Mouse (Mus musculus): Measurements from ENCODE around the gene Coq9. TPM values are rescaled to one million over a fixed set of nuclear protein-coding genes. Genes with fewer than 3 reads are reported as not detected.
"Not testable (repeated sequence)": the region's sequence is repeated elsewhere in the genome, so short reads cannot be mapped to it uniquely, and the experiment has no call there.

The Coq9 gene
- polyA plus RNA-seq, 1 experiment from 2014 or later = 57.2 TPM

- H3K9ac ChIP-seq = no peak overlapping the region
- H3K4me1 ChIP-seq = peaks cover 18% of the 10 kb centered on the region
- H3K9me3 ChIP-seq (replicated peaks) = no peaks in the 10 kb centered on the region
- no peak overlapping the region for H3K4me3 ChIP-seq
- peaks cover 98% of the 10 kb centered on the region for H3K36me3 ChIP-seq
- H3K27ac ChIP-seq = no peak overlapping the region
- WGBS (ENCODE audit: insufficient replicate concordance) = 81% methylated on average over 6 of the region's 6 CpGs
- no peak overlapping the region for H3K4me2 ChIP-seq
- H3K27me3 ChIP-seq (replicated peaks) = no peaks in the 10 kb centered on the region
- ATAC-seq = no peak
These were observed 13.0 kb upstream of the Coq9 start for GRCm38 (mm10) chr8:94825170-94825569.

DNA sequence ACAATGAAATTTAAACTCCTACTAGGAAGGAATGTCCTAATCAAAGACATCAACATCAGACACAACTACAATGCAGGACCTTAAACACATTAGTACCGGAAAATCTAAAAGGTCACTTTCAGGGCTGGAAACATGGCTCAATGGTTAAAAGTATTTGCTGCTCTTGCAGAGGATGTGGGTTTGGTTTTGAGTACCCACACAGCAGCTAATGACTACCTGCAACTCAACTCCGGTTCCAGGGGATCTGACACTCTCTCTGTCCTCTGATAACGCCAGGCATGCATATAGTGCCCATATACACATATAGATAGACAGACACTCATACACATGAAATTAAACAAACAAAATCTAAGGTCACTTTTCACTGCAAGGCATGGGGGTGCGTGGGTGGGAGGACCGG is 11.9 kb upstream of the Coq9 start:
- no peak overlapping the region for H3K4me2 ChIP-seq
- no peaks in the 10 kb centered on the region for H3K27me3 ChIP-seq (replicated peaks)
- H3K4me3 ChIP-seq = no peak overlapping the region
- no peak for ATAC-seq
- no peaks in the 10 kb centered on the region for H3K9me3 ChIP-seq (replicated peaks)
- peaks cover 8% of the 10 kb centered on the region for H3K4me1 ChIP-seq
- H3K27ac ChIP-seq = no peak overlapping the region
- 87% methylated on average over 5 of the region's 5 CpGs for WGBS (ENCODE audit: insufficient replicate concordance)
- H3K9ac ChIP-seq = no peak overlapping the region
- H3K36me3 ChIP-seq = peaks cover 98% of the 10 kb centered on the region

GRCm38 (mm10) chr8:94828284-94828683 is 9.8 kb upstream of the Coq9 start:
- Histone ChIP-seq H3K4me1 (peaks cover under 1% of the 10 kb centered on the region; the same call in 1 of the 2 replicates), H3K4me2 (no peak overlapping the region), H3K27me3 (replicated peaks) (no peaks in the 10 kb centered on the region), H3K9ac (no peak overlapping the region), H3K27ac (no peak overlapping the region), H3K4me3 (no peak overlapping the region), H3K36me3 (peaks cover 96% of the 10 kb centered on the region), H3K9me3 (replicated peaks) (no peaks in the 10 kb centered on the region)
- no peak for ATAC-seq
- WGBS (ENCODE audit: insufficient replicate concordance) = 90% methylated on average over 6 of the region's 6 CpGs

GRCm38 (mm10) chr8:94833901-94834405 is 4.2 kb upstream of the Coq9 start:
- H3K9me3 ChIP-seq (replicated peaks); ATAC-seq; H3K9ac ChIP-seq; H3K27me3 ChIP-seq (replicated peaks); H3K4me3 ChIP-seq; H3K27ac ChIP-seq; H3K4me2 ChIP-seq: not testable (repeated sequence)
- 65% methylated on average over 7 of the region's 7 CpGs for WGBS (ENCODE audit: insufficient replicate concordance)
- Histone ChIP-seq H3K4me1 (peaks cover 36% of the 10 kb centered on the region), H3K36me3 (peaks cover 50% of the 10 kb centered on the region)

DNA sequence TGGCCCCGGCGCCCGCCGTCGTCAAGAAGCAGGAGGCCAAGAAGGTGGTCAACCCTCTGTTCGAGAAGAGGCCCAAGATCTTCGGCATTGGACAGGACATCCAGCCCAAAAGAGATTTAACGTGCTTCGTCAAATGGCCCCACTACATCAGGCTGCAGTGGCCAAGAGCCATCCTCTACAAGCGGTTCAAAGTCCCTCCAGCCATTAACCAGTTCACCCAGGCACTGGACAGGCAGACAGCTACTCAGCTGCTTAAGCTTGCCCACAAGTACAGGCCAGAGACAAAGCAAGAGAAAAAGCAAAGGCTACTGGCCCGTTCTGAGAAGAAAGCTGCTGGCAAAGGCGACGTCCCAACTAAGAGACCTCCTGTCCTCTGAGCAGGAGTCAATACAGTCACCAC is 2.4 kb upstream of the Coq9 start:
- peak overlapping the region; percentile 80 for H3K4me2 ChIP-seq
- not testable (repeated sequence) for H3K9me3 ChIP-seq (replicated peaks); H3K4me3 ChIP-seq; H3K27ac ChIP-seq; ATAC-seq; H3K27me3 ChIP-seq (replicated peaks)
- peaks cover 34% of the 10 kb centered on the region for H3K36me3 ChIP-seq
- peak overlapping the region; percentile 97; the same call in 1 of the 2 replicates for H3K9ac ChIP-seq
- WGBS (ENCODE audit: insufficient replicate concordance) = 87% methylated on average over 13 of the region's 13 CpGs
- peaks cover 49% of the 10 kb centered on the region for H3K4me1 ChIP-seq

- peak overlapping the region; percentile 88 for H3K4me3 ChIP-seq
- peak overlapping the region; percentile 80 for H3K4me2 ChIP-seq
- H3K4me1 ChIP-seq = peaks cover 49% of the 10 kb centered on the region
- peak overlapping the region; percentile 94 for H3K27ac ChIP-seq
- H3K36me3 ChIP-seq = peaks cover 25% of the 10 kb centered on the region
- peak overlapping the region; percentile 97 for H3K9ac ChIP-seq
- H3K27me3 ChIP-seq (replicated peaks) = no peaks in the 10 kb centered on the region
- ATAC-seq = 0 out of 2 replicates have a peak, but pooled peaks have one; percentile 19
- no peaks in the 10 kb centered on the region for H3K9me3 ChIP-seq (replicated peaks)
- 55% methylated on average over 11 of the region's 11 CpGs for WGBS (ENCODE audit: insufficient replicate concordance)
These were observed 1.5 kb upstream of the Coq9 start for GRCm38 (mm10) chr8:94836456-94837240.

- Histone ChIP-seq H3K4me3 (peak overlapping the region; percentile 88), H3K27me3 (replicated peaks) (no peaks in the 10 kb centered on the region), H3K9me3 (replicated peaks) (no peaks in the 10 kb centered on the region), H3K27ac (peak overlapping the region; percentile 94), H3K4me1 (peaks cover 53% of the 10 kb centered on the region), H3K36me3 (peaks cover 23% of the 10 kb centered on the region), H3K4me2 (peak overlapping the region; percentile 80), H3K9ac (peak overlapping the region; percentile 97)
- ATAC-seq = peak; percentile 66
- WGBS (ENCODE audit: insufficient replicate concordance) = under 1% methylated on average over 24 of the region's 24 CpGs
These were observed 479 bp downstream of the Coq9 start for GRCm38 (mm10) chr8:94838600-94838999.

GRCm38 (mm10) chr8:94841183-94841582 is 3.1 kb downstream of the Coq9 start:
- H3K4me1 ChIP-seq = peaks cover 30% of the 10 kb centered on the region
- ATAC-seq = no peak
- peaks cover 41% of the 10 kb centered on the region for H3K36me3 ChIP-seq
- H3K4me3 ChIP-seq = no peak overlapping the region
- no peaks in the 10 kb centered on the region for H3K9me3 ChIP-seq (replicated peaks)
- no peak overlapping the region for H3K4me2 ChIP-seq
- no peak overlapping the region for H3K27ac ChIP-seq
- 51% methylated on average over 2 of the region's 2 CpGs for WGBS (ENCODE audit: insufficient replicate concordance)
- H3K9ac ChIP-seq = no peak overlapping the region
- no peaks in the 10 kb centered on the region for H3K27me3 ChIP-seq (replicated peaks)

- no peak overlapping the region for H3K9ac ChIP-seq
- peaks cover 98% of the 10 kb centered on the region for H3K36me3 ChIP-seq
- WGBS (ENCODE audit: insufficient replicate concordance) = 87% methylated on average over 5 of the region's 5 CpGs
These were observed 11.9 kb downstream of the Coq9 start for GRCm38 (mm10) chr8:94850049-94850448.

GRCm38 (mm10) chr8:94854761-94855160 is 16.6 kb downstream of the Coq9 start:
- not testable (repeated sequence) for H3K9ac ChIP-seq; ATAC-seq; H3K9me3 ChIP-seq (replicated peaks); H3K27ac ChIP-seq; H3K4me3 ChIP-seq; H3K4me2 ChIP-seq; H3K27me3 ChIP-seq (replicated peaks)
- H3K36me3 ChIP-seq = peaks cover 70% of the 10 kb centered on the region
- WGBS (ENCODE audit: insufficient replicate concordance) = 84% methylated on average over 11 of the region's 11 CpGs
- H3K4me1 ChIP-seq = peaks cover 23% of the 10 kb centered on the region

More at GRCm38 (mm10) chr8:94850049-94850448, 11.9 kb downstream of the Coq9 start:
- Histone ChIP-seq H3K4me2 (no peak overlapping the region), H3K4me1 (no peaks in the 10 kb centered on the region), H3K27me3 (replicated peaks) (no peaks in the 10 kb centered on the region), H3K4me3 (no peak overlapping the region), H3K27ac (no peak overlapping the region), H3K9me3 (replicated peaks) (no peaks in the 10 kb centered on the region)
- no peak for ATAC-seq

GRCm38 (mm10) chr8:94857011-94857345 is 18.9 kb downstream of the Coq9 start:
- no peak for ATAC-seq
- Histone ChIP-seq H3K4me1 (peaks cover 30% of the 10 kb centered on the region), H3K9ac (peak overlapping the region; percentile 88), H3K4me3 (peak overlapping the region; percentile 73), H3K27me3 (replicated peaks) (no peaks in the 10 kb centered on the region), H3K9me3 (replicated peaks) (no peaks in the 10 kb centered on the region), H3K27ac (no peak overlapping the region), H3K36me3 (peaks cover 67% of the 10 kb centered on the region), H3K4me2 (peak overlapping the region; percentile 80)
- WGBS (ENCODE audit: insufficient replicate concordance) = 30% methylated on average over 5 of the region's 5 CpGs

DNA sequence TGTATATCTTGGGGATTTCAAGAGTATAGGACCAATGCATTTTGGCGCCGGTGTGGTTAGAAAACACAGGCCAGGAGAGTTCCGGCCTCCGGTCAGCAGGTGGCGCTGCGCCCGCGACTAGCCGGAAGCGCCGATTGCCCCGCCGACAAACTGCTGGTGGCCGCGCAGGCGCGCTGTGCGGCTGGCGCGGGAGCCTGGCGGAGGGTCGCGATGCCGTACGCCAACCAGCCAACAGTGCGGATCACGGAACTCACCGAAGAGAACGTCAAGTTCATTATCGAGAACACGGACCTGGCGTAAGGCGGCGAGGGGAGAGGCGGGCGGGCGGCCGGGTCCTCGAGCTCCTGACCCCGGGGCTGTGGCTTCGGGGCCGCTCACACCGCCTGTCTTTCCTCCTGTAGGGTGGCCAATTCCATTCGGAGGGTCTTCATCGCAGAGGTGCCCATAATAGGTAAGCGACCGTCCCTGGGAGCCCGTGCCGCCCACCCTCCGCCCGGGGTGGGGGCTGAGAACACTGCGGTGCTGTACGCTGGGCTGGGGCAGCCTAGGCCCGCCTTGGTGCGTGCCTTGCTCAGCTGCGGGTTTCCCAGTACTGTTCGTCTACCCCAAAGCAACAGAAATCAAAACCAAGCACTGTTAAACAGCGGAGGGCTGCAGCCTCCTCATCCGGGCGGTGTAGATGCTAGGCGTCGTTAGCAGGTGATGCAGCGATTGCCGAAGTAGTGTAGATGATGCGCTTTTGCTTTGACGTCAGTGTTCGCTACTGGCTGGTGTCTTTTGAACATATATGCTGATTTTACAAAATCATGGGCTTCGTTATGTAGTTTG is 19.4 kb downstream of the Coq9 start, which contains the start of gene Polr2c:
Gene Polr2c (plus strand): TSS at position 105 of the 828 bp plus-strand sequence.
- H3K9me3 ChIP-seq (replicated peaks) = no peaks in the 10 kb centered on the region
- under 1% methylated on average over 68 of the region's 68 CpGs for WGBS (ENCODE audit: insufficient replicate concordance)
- peaks cover 35% of the 10 kb centered on the region for H3K4me1 ChIP-seq
- no peaks in the 10 kb centered on the region for H3K27me3 ChIP-seq (replicated peaks)
- H3K36me3 ChIP-seq = peaks cover 67% of the 10 kb centered on the region
- H3K9ac ChIP-seq = peak within 1 kb of the TSS; percentile 88
- peak within 1 kb of the TSS; percentile 73 for H3K4me3 ChIP-seq
- H3K27ac ChIP-seq = peak within 1 kb of the TSS; percentile 79
- ATAC-seq = peak; percentile 75
- H3K4me2 ChIP-seq = peak within 1 kb of the TSS; percentile 80

Measured in liver, embryonic 12.5 days (tissue).